Mouse (Mus musculus): Measurements from ENCODE around the gene Dgkb. TPM values are rescaled to one million over a fixed set of nuclear protein-coding genes. Genes with fewer than 3 reads are reported as not detected.

Dgkb gene
- polyA plus RNA-seq, 1 experiment from 2014 or later: 0.77 TPM

- no peaks in the 10 kb centered on the region for H3K9me3 ChIP-seq (replicated peaks; ENCODE audit: control insufficient read depth, low read length)
- no peak overlapping the region for H3K4me2 ChIP-seq (ENCODE audit: low read depth, low read length)
- no peaks in the 10 kb centered on the region for H3K27me3 ChIP-seq (ENCODE audit: control insufficient read depth, insufficient read depth, low read length)
- DNase-seq (ENCODE audit: low spot score) (no peak), ATAC-seq (replicated peaks; ENCODE audit: insufficient number of reproducible peaks, low FRiP score, low TSS enrichment, low read depth) (no peak)
- H3K4me1 ChIP-seq (ENCODE audit: control insufficient read depth, insufficient read depth, low read length): no peaks in the 10 kb centered on the region
- no peak overlapping the region for H3K27ac ChIP-seq (replicated peaks; ENCODE audit: low read depth, low read length)
- no peak overlapping the region for H3K9ac ChIP-seq (replicated peaks; ENCODE audit: low read length)
- H3K4me3 ChIP-seq (ENCODE audit: low read depth, low read length): no peak overlapping the region
- no peaks in the 10 kb centered on the region for H3K36me3 ChIP-seq (replicated peaks; ENCODE audit: control insufficient read depth, insufficient read depth, low read depth, low read length)
Observed at GRCm38 (mm10) chr12:38468191-38468590, 650.7 kb downstream of the Dgkb start.

- H3K27ac ChIP-seq (replicated peaks; ENCODE audit: low read depth, low read length): no peak overlapping the region
- ATAC-seq (replicated peaks; ENCODE audit: insufficient number of reproducible peaks, low FRiP score, low TSS enrichment, low read depth): no peak
- H3K4me3 ChIP-seq (ENCODE audit: low read depth, low read length): no peak overlapping the region
- DNase-seq (ENCODE audit: low spot score): no peak
- no peak overlapping the region for H3K9ac ChIP-seq (replicated peaks; ENCODE audit: low read length)
- no peaks in the 10 kb centered on the region for H3K36me3 ChIP-seq (replicated peaks; ENCODE audit: control insufficient read depth, insufficient read depth, low read depth, low read length)
- no peaks in the 10 kb centered on the region for H3K27me3 ChIP-seq (ENCODE audit: control insufficient read depth, insufficient read depth, low read length)
- no peak overlapping the region for H3K4me2 ChIP-seq (ENCODE audit: low read depth, low read length)
- no peaks in the 10 kb centered on the region for H3K4me1 ChIP-seq (ENCODE audit: control insufficient read depth, insufficient read depth, low read length)
- H3K9me3 ChIP-seq (replicated peaks; ENCODE audit: control insufficient read depth, low read length): no peaks in the 10 kb centered on the region
Observed at GRCm38 (mm10) chr12:38468605-38469004, 651.1 kb downstream of the Dgkb start.

- Histone ChIP-seq H3K4me1 (ENCODE audit: control insufficient read depth, insufficient read depth, low read length) (no peaks in the 10 kb centered on the region), H3K4me2 (ENCODE audit: low read depth, low read length) (no peak overlapping the region), H3K27ac (replicated peaks; ENCODE audit: low read depth, low read length) (no peak overlapping the region), H3K36me3 (replicated peaks; ENCODE audit: control insufficient read depth, insufficient read depth, low read depth, low read length) (no peaks in the 10 kb centered on the region), H3K27me3 (ENCODE audit: control insufficient read depth, insufficient read depth, low read length) (no peaks in the 10 kb centered on the region), H3K9me3 (replicated peaks; ENCODE audit: control insufficient read depth, low read length) (no peaks in the 10 kb centered on the region), H3K4me3 (ENCODE audit: low read depth, low read length) (no peak overlapping the region), H3K9ac (replicated peaks; ENCODE audit: low read length) (no peak overlapping the region)
- DNase-seq (ENCODE audit: low spot score) (no peak), ATAC-seq (replicated peaks; ENCODE audit: insufficient number of reproducible peaks, low FRiP score, low TSS enrichment, low read depth) (no peak)
- 61% methylated on average over 2 of the region's 2 CpGs for WGBS
Observed at GRCm38 (mm10) chr12:38497229-38497628, 679.7 kb downstream of the Dgkb start.

GRCm38 (mm10) chr12:38500931-38501330 is 683.4 kb downstream of the Dgkb start:
- H3K4me2 ChIP-seq (ENCODE audit: low read depth, low read length): no peak overlapping the region
- 44% methylated on average over 3 of the region's 3 CpGs for WGBS
- no peak overlapping the region for H3K27ac ChIP-seq (replicated peaks; ENCODE audit: low read depth, low read length)
- H3K4me3 ChIP-seq (ENCODE audit: low read depth, low read length): no peak overlapping the region
- ATAC-seq (replicated peaks; ENCODE audit: insufficient number of reproducible peaks, low FRiP score, low TSS enrichment, low read depth): no peak
- no peaks in the 10 kb centered on the region for H3K4me1 ChIP-seq (ENCODE audit: control insufficient read depth, insufficient read depth, low read length)
- DNase-seq (ENCODE audit: low spot score): no peak
- H3K27me3 ChIP-seq (ENCODE audit: control insufficient read depth, insufficient read depth, low read length): no peaks in the 10 kb centered on the region
- no peaks in the 10 kb centered on the region for H3K9me3 ChIP-seq (replicated peaks; ENCODE audit: control insufficient read depth, low read length)
- H3K36me3 ChIP-seq (replicated peaks; ENCODE audit: control insufficient read depth, insufficient read depth, low read depth, low read length): no peaks in the 10 kb centered on the region
- H3K9ac ChIP-seq (replicated peaks; ENCODE audit: low read length): no peak overlapping the region

- no peak overlapping the region for H3K4me2 ChIP-seq (ENCODE audit: low read depth, low read length)
- H3K4me1 ChIP-seq (ENCODE audit: control insufficient read depth, insufficient read depth, low read length): no peaks in the 10 kb centered on the region
- DNase-seq (ENCODE audit: low spot score): no peak
- ATAC-seq (replicated peaks; ENCODE audit: insufficient number of reproducible peaks, low FRiP score, low TSS enrichment, low read depth): no peak
- H3K36me3 ChIP-seq (replicated peaks; ENCODE audit: control insufficient read depth, insufficient read depth, low read depth, low read length): no peaks in the 10 kb centered on the region
- H3K27me3 ChIP-seq (ENCODE audit: control insufficient read depth, insufficient read depth, low read length): no peaks in the 10 kb centered on the region
- no peak overlapping the region for H3K9ac ChIP-seq (replicated peaks; ENCODE audit: low read length)
- 50% methylated on average over 1 of the region's 1 CpGs for WGBS
- H3K9me3 ChIP-seq (replicated peaks; ENCODE audit: control insufficient read depth, low read length): no peaks in the 10 kb centered on the region
- H3K27ac ChIP-seq (replicated peaks; ENCODE audit: low read depth, low read length): no peak overlapping the region
- no peak overlapping the region for H3K4me3 ChIP-seq (ENCODE audit: low read depth, low read length)
Observed at GRCm38 (mm10) chr12:38508195-38508594, 690.7 kb downstream of the Dgkb start.

- Histone ChIP-seq H3K27ac (replicated peaks; ENCODE audit: low read depth, low read length) (no peak overlapping the region), H3K4me3 (ENCODE audit: low read depth, low read length) (no peak overlapping the region), H3K27me3 (ENCODE audit: control insufficient read depth, insufficient read depth, low read length) (no peaks in the 10 kb centered on the region), H3K36me3 (replicated peaks; ENCODE audit: control insufficient read depth, insufficient read depth, low read depth, low read length) (no peaks in the 10 kb centered on the region), H3K4me2 (ENCODE audit: low read depth, low read length) (no peak overlapping the region), H3K9ac (replicated peaks; ENCODE audit: low read length) (no peak overlapping the region), H3K9me3 (replicated peaks; ENCODE audit: control insufficient read depth, low read length) (no peaks in the 10 kb centered on the region), H3K4me1 (ENCODE audit: control insufficient read depth, insufficient read depth, low read length) (no peaks in the 10 kb centered on the region)
- WGBS: 68% methylated on average over 4 of the region's 4 CpGs
- DNase-seq (ENCODE audit: low spot score) (no peak), ATAC-seq (replicated peaks; ENCODE audit: insufficient number of reproducible peaks, low FRiP score, low TSS enrichment, low read depth) (no peak)
Observed at GRCm38 (mm10) chr12:38545431-38545830, 727.9 kb downstream of the Dgkb start.

GRCm38 (mm10) chr12:38577141-38577540 is 759.6 kb downstream of the Dgkb start:
- Histone ChIP-seq H3K4me1 (ENCODE audit: control insufficient read depth, insufficient read depth, low read length) (no peaks in the 10 kb centered on the region), H3K27ac (replicated peaks; ENCODE audit: low read depth, low read length) (no peak overlapping the region), H3K9me3 (replicated peaks; ENCODE audit: control insufficient read depth, low read length) (no peaks in the 10 kb centered on the region), H3K27me3 (ENCODE audit: control insufficient read depth, insufficient read depth, low read length) (no peaks in the 10 kb centered on the region), H3K4me2 (ENCODE audit: low read depth, low read length) (no peak overlapping the region), H3K4me3 (ENCODE audit: low read depth, low read length) (no peak overlapping the region), H3K36me3 (replicated peaks; ENCODE audit: control insufficient read depth, insufficient read depth, low read depth, low read length) (no peaks in the 10 kb centered on the region), H3K9ac (replicated peaks; ENCODE audit: low read length) (no peak overlapping the region)
- ATAC-seq (replicated peaks; ENCODE audit: insufficient number of reproducible peaks, low FRiP score, low TSS enrichment, low read depth) (no peak), DNase-seq (ENCODE audit: low spot score) (no peak)
- 90% methylated on average over 6 of the region's 6 CpGs for WGBS

- no peak for ATAC-seq (replicated peaks; ENCODE audit: insufficient number of reproducible peaks, low FRiP score, low TSS enrichment, low read depth)
- 67% methylated on average over 5 of the region's 5 CpGs for WGBS
- Histone ChIP-seq H3K27me3 (ENCODE audit: control insufficient read depth, insufficient read depth, low read length) (no peaks in the 10 kb centered on the region), H3K9ac (replicated peaks; ENCODE audit: low read length) (no peak overlapping the region), H3K27ac (replicated peaks; ENCODE audit: low read depth, low read length) (no peak overlapping the region), H3K36me3 (replicated peaks; ENCODE audit: control insufficient read depth, insufficient read depth, low read depth, low read length) (no peaks in the 10 kb centered on the region), H3K4me3 (ENCODE audit: low read depth, low read length) (no peak overlapping the region), H3K4me1 (ENCODE audit: control insufficient read depth, insufficient read depth, low read length) (no peaks in the 10 kb centered on the region), H3K4me2 (ENCODE audit: low read depth, low read length) (no peak overlapping the region), H3K9me3 (replicated peaks; ENCODE audit: control insufficient read depth, low read length) (no peaks in the 10 kb centered on the region)
- DNase-seq (ENCODE audit: low spot score): no peak
Observed at GRCm38 (mm10) chr12:38579191-38579817, 761.8 kb downstream of the Dgkb start.
